Comparison of ENCODE assay signal across 13 mouse cellular contexts in genomic region chr1:128447206-128447902, GRCm38 (mm10). TPM values are rescaled to one million over a fixed set of nuclear protein-coding genes. Genes with fewer than 3 reads are reported as not detected.
DNase-seq lines count a peak whose midpoint lies in the region; ATAC-seq lines count a peak whose summit lies in the region.
"Had no signal": no experiment of that assay in that cellular context is flagged by ENCODE, and none has a peak within 500 bp of the region (broad histone marks: within the 10 kb centered on the region; RNA-seq: fewer than 3 reads in every experiment).

No protein-coding gene starts in this region.

- H3K4me1 ChIP-seq in midbrain, embryonic 10.5 days: peaks cover 6% of the 10 kb centered on the region
- H3K4me1 ChIP-seq: forebrain, embryonic 12.5 days; limb, embryonic 15.5 days had no signal

- no peaks in the 10 kb centered on the region for H3K36me3 ChIP-seq in midbrain, embryonic 10.5 days
- H3K36me3 ChIP-seq: forebrain, embryonic 12.5 days; limb, embryonic 15.5 days had no signal

- peak; percentile 92 for ATAC-seq in megakaryocyte, adult 5-6 weeks (ENCODE audit: poor library complexity, severe bottlenecking)

- 79% methylated on average over 7 of the region's 7 CpGs for WGBS in midbrain, embryonic 10.5 days

- no peaks in the 10 kb centered on the region for H3K9me3 ChIP-seq in midbrain, embryonic 10.5 days (replicated peaks)
- H3K9me3 ChIP-seq: forebrain, embryonic 12.5 days; limb, embryonic 15.5 days had no signal

- no peak overlapping the region for H3K27ac ChIP-seq in midbrain, embryonic 10.5 days (replicated peaks)
- H3K27ac ChIP-seq: forebrain, embryonic 12.5 days; limb, embryonic 15.5 days had no signal

- peaks cover 8% of the 10 kb centered on the region; the same call in 1 of the 2 replicates for H3K27me3 ChIP-seq in midbrain, embryonic 10.5 days (ENCODE audit: low read depth, poor library complexity, severe bottlenecking)
- H3K27me3 ChIP-seq: limb, embryonic 15.5 days had no signal

- H3K4me3 ChIP-seq in midbrain, embryonic 10.5 days: no peak overlapping the region
- H3K4me3 ChIP-seq: forebrain, embryonic 12.5 days; limb, embryonic 15.5 days had no signal

- peak; percentile 54 to 57 for DNase-seq in B cell, adult 2 months
- DNase-seq in MEL-GATA-1-ER (ENCODE audit: extremely low read depth, low read depth): peak; percentile 61
- DNase-seq in spleen, postnatal 36 days (ENCODE audit: low spot score in 2 of 2): peak; percentile 45 to 50
- DNase-seq in frontal cortex, postnatal 25 days (ENCODE audit: low spot score in 2 of 2): no peak
- DNase-seq in midbrain, embryonic 10.5 days (ENCODE audit: low spot score): no peak
- no peak for DNase-seq in heart, postnatal 4 days
- DNase-seq in layer of hippocampus, postnatal 14 days (ENCODE audit: low spot score in 2 of 2): no peak
- DNase-seq: gastrocnemius, postnatal 25 days; kidney, adult 9 months; right cerebral cortex, postnatal 14 days had no signal

RNA-seq across cellular contexts. Expression of gene Dars, which starts 30.2 kb away (rescaled TPM):
- total RNA-seq in megakaryocyte, adult 5-6 weeks (2015): 101 and 106 TPM in 2 replicates
- 149 and 150 TPM in 2 replicates for total RNA-seq in megakaryocyte, adult 5-6 weeks (2017)
- 190 and 216 TPM in 2 replicates for polyA plus RNA-seq in midbrain, embryonic 10.5 days (2016; fragmentation: Nextera tagmentation; extraction: Ambion mirVana)
- total RNA-seq in heart, postnatal 4 days (2021): 10 to 100 TPM; 56.5 to 57.8 TPM
- total RNA-seq in layer of hippocampus, postnatal 14 days (2021): 10 to 100 TPM; 68.9 to 71.2 TPM

Comparison
In these comparisons a context has a peak if more than half of its experiments do, and no peak if none do; other contexts are left out.
1. DNase-seq: peak in B cell, adult 2 months (2 of 2), MEL-GATA-1-ER (single experiment) and spleen, postnatal 36 days (2 of 2); none in frontal cortex, postnatal 25 days (0 of 2), midbrain, embryonic 10.5 days (single experiment), heart, postnatal 4 days (single experiment) and layer of hippocampus, postnatal 14 days (0 of 2).